Mouse (Mus musculus) midbrain, postnatal 0 days (tissue): ENCODE measurements around the gene Tagln. TPM values are rescaled to one million over a fixed set of nuclear protein-coding genes. Genes with fewer than 3 reads are reported as not detected.

Experiments used
- ATAC-seq: fragments of 200-750 bp; cut with Nextera tagmentation; 2 replicates; pipeline ENCODE4 v1.8.0; 2017; ENCODE audit warnings: moderate number of reproducible peaks, mild to moderate bottlenecking, moderate TSS enrichment, moderate library complexity; ENCODE audit not compliant: low FRiP score
- DNase-seq: peaks from one replicate; pipeline ENCODE4 v3.0.0-alpha.2; 2015; ENCODE audit warnings: low spot score
- H3K27ac ChIP-seq: fragments of 300-500 bp; sonication (generic); 2 replicates; pipeline ENCODE4 v1.5.1; 2014; ENCODE audit warnings: low read depth, mild to moderate bottlenecking, low read length, mixed read lengths
- H3K27me3 ChIP-seq: fragments of 300-500 bp; sonication (generic); 2 replicates; pipeline ENCODE4 v1.6.1; 2014; ENCODE audit warnings: low read length, control low read depth, mixed read lengths; ENCODE audit not compliant: insufficient read depth
- H3K36me3 ChIP-seq: fragments of 300-500 bp; sonication (generic); 2 replicates; pipeline ENCODE4 v1.6.1; 2014; ENCODE audit warnings: low read length, control low read depth, mixed read lengths; ENCODE audit not compliant: insufficient read depth
- H3K4me1 ChIP-seq: fragments of 300-500 bp; sonication (generic); 2 replicates; pipeline ENCODE4 v1.6.1; 2014; ENCODE audit warnings: mild to moderate bottlenecking, control low read depth, antibody characterized with exemption, low read length, mixed read lengths; ENCODE audit not compliant: insufficient read depth
- H3K4me2 ChIP-seq: fragments of 300-500 bp; sonication (generic); 2 replicates; pipeline ENCODE4 v1.6.1; 2014; ENCODE audit warnings: low read depth, mild to moderate bottlenecking, low read length, mixed read lengths; ENCODE audit not compliant: poor library complexity, severe bottlenecking
- H3K4me3 ChIP-seq: fragments of 300-500 bp; sonication (generic); 2 replicates; pipeline ENCODE4 v1.5.1; 2014; ENCODE audit warnings: low read depth, mild to moderate bottlenecking, low read length, moderate library complexity
- H3K9ac ChIP-seq: fragments of 300-500 bp; sonication (generic); replicated peaks from 2 replicates; pipeline ENCODE4 v1.6.1; 2014; ENCODE audit warnings: mild to moderate bottlenecking, low read length, moderate library complexity, mixed read lengths; ENCODE audit not compliant: poor library complexity, severe bottlenecking
- H3K9me3 ChIP-seq: fragments of 300-500 bp; sonication (generic); 2 replicates; pipeline ENCODE4 v1.6.1; 2016; ENCODE audit warnings: low read length, control low read depth
- CTCF ChIP-seq: IDR thresholded peaks from 2 replicates; pipeline ENCODE4 v1.5.1; 2016; ENCODE audit warnings: antibody characterized with exemption, mild to moderate bottlenecking
- WGBS: fragments of 180-500 bp; shearing (Covaris S2); extraction: QIAGEN DNeasy Blood & Tissue Kit; methylation state at CpG from one replicate; pipeline ENCODE4 v1.1.7; 2014; 5-methylcytosine and 5-hydroxymethylcytosine counted together
- polyA plus RNA-seq: library from polyadenylated mRNA; unstranded; fragments of >200 nt; fragmentation: Nextera tagmentation; extraction: Ambion mirVana; gene quantifications from 2 replicates; pipeline ENCODE4 v1.2.1, GENCODE M21; 2015
- total RNA-seq: library from RNA; depleted of rRNA; stranded (reverse); fragments of >200 nt; gene quantifications from 2 replicates; pipeline ENCODE4 v1.2.3, GENCODE M21; 2014

Gene Tagln
- total and polyA plus RNA-seq, 2 experiments from 2014 or later = 5.2 TPM

- WGBS = 87% methylated on average over 8 of the region's 8 CpGs
- H3K27me3 ChIP-seq = no peaks in the 10 kb centered on the region
Observed at GRCm38 (mm10) chr9:45943628-45944505, 8.0 kb upstream of the Tagln start.

GRCm38 (mm10) chr9:45942916-45943315 lies 7.1 kb upstream of the Tagln start:
- Histone ChIP-seq H3K36me3 (peaks cover 83% of the 10 kb centered on the region), H3K4me3 (no peak overlapping the region), H3K9ac (no peak overlapping the region), H3K27me3 (no peaks in the 10 kb centered on the region), H3K4me2 (no peak overlapping the region), H3K9me3 (no peaks in the 10 kb centered on the region), H3K27ac (no peak overlapping the region), H3K4me1 (no peaks in the 10 kb centered on the region)
- TF ChIP-seq CTCF = no peak
- DNase-seq = no peak
- ATAC-seq = no peak
- 96% methylated on average over 8 of the region's 8 CpGs for WGBS

More at GRCm38 (mm10) chr9:45943628-45944505, 8.0 kb upstream of the Tagln start:
- Histone ChIP-seq H3K9me3 (no peaks in the 10 kb centered on the region), H3K4me2 (no peak overlapping the region), H3K9ac (no peak overlapping the region), H3K36me3 (peaks cover 81% of the 10 kb centered on the region), H3K27ac (no peak overlapping the region), H3K4me3 (no peak overlapping the region), H3K4me1 (no peaks in the 10 kb centered on the region)
- ATAC-seq (0 out of 2 replicates have a peak, but pooled peaks have one; percentile 4), DNase-seq (no peak)
- TF ChIP-seq CTCF = no peak

GRCm38 (mm10) chr9:45942464-45942863 lies 6.6 kb upstream of the Tagln start:
- Histone ChIP-seq H3K9me3 (no peaks in the 10 kb centered on the region), H3K4me3 (no peak overlapping the region), H3K36me3 (peaks cover 80% of the 10 kb centered on the region), H3K27ac (no peak overlapping the region), H3K9ac (no peak overlapping the region), H3K4me2 (no peak overlapping the region), H3K4me1 (no peaks in the 10 kb centered on the region), H3K27me3 (no peaks in the 10 kb centered on the region)
- 93% methylated on average over 16 of the region's 16 CpGs for WGBS
- ATAC-seq = no peak
- TF ChIP-seq CTCF = no peak
- no peak for DNase-seq

- DNase-seq = no peak
- peaks cover 71% of the 10 kb centered on the region for H3K36me3 ChIP-seq
- WGBS = 69% methylated on average over 18 of the region's 18 CpGs
Observed at GRCm38 (mm10) chr9:45941329-45941888, 5.6 kb upstream of the Tagln start.

GRCm38 (mm10) chr9:45939794-45940193 lies 3.9 kb upstream of the Tagln start:
- Histone ChIP-seq H3K27ac (no peak overlapping the region), H3K27me3 (peaks cover 4% of the 10 kb centered on the region; the same call in 1 of the 2 replicates), H3K36me3 (peaks cover 55% of the 10 kb centered on the region), H3K4me1 (peaks cover 3% of the 10 kb centered on the region; the same call in 1 of the 2 replicates), H3K4me2 (no peak overlapping the region), H3K4me3 (no peak overlapping the region), H3K9ac (no peak overlapping the region; the same call in 1 of the 2 replicates), H3K9me3 (no peaks in the 10 kb centered on the region)
- ATAC-seq (no peak), DNase-seq (no peak)
- TF ChIP-seq CTCF = no peak
- WGBS = 98% methylated on average over 6 of the region's 6 CpGs

More at GRCm38 (mm10) chr9:45941329-45941888, 5.6 kb upstream of the Tagln start:
- Histone ChIP-seq H3K27ac (no peak overlapping the region), H3K9ac (no peak overlapping the region), H3K4me3 (no peak overlapping the region), H3K9me3 (no peaks in the 10 kb centered on the region), H3K4me2 (no peak overlapping the region), H3K4me1 (no peaks in the 10 kb centered on the region), H3K27me3 (peaks cover 1% of the 10 kb centered on the region; the same call in 1 of the 2 replicates)
- ATAC-seq = no peak
- peak; percentile 28; the same call in 1 of the 2 replicates for TF ChIP-seq CTCF
